Mouse (Mus musculus): ENCODE measurements around the gene Dpysl5. TPM values are rescaled to one million over a fixed set of nuclear protein-coding genes. Genes with fewer than 3 reads are reported as not detected.
A peak's percentile ranks its signal among the peaks of the same experiment; 100 is the strongest.

Gene Dpysl5
- total and polyA plus RNA-seq, 2 experiments from 2014 or later: 232 to 334 TPM

GRCm38 (mm10) chr5:30755215-30755614 lies 43.9 kb downstream of the Dpysl5 start:
- Histone ChIP-seq H3K27me3 (ENCODE audit: insufficient read depth, low read length) (no peaks in the 10 kb centered on the region), H3K4me2 (ENCODE audit: low read depth, low read length, poor library complexity, severe bottlenecking) (no peak overlapping the region), H3K9ac (replicated peaks; ENCODE audit: low read length, poor library complexity, severe bottlenecking) (no peak overlapping the region), H3K4me3 (ENCODE audit: low read depth, low read length) (no peak overlapping the region), H3K36me3 (ENCODE audit: insufficient read depth, low read length) (peaks cover 20% of the 10 kb centered on the region), H3K4me1 (ENCODE audit: insufficient read depth, low read length) (no peaks in the 10 kb centered on the region), H3K27ac (ENCODE audit: low read depth, low read length) (0 out of 2 replicates have a peak overlapping the region, but pooled peaks have one; percentile 12), H3K9me3 (ENCODE audit: low read length) (no peaks in the 10 kb centered on the region)
- DNase-seq (ENCODE audit: low spot score) (no peak), ATAC-seq (ENCODE audit: low FRiP score) (no peak)
- WGBS: 85% methylated on average over 5 of the region's 5 CpGs
- no peak for TF ChIP-seq CTCF (IDR thresholded peaks at IDR 0.05)

- peak; percentile 88 for ATAC-seq (ENCODE audit: low FRiP score)
- Histone ChIP-seq H3K36me3 (ENCODE audit: insufficient read depth, low read length) (0 out of 2 replicates have a peak, but pooled peaks cover 2% of the 10 kb centered on the region), H3K9ac (replicated peaks; ENCODE audit: low read length, poor library complexity, severe bottlenecking) (0 out of 2 replicates have a peak overlapping the region, but pooled peaks have one; percentile 8), H3K27ac (ENCODE audit: low read depth, low read length) (peak overlapping the region; percentile 86), H3K4me2 (ENCODE audit: low read depth, low read length, poor library complexity, severe bottlenecking) (peak overlapping the region; percentile 32), H3K27me3 (ENCODE audit: insufficient read depth, low read length) (no peaks in the 10 kb centered on the region), H3K4me1 (ENCODE audit: insufficient read depth, low read length) (peaks cover 21% of the 10 kb centered on the region), H3K4me3 (ENCODE audit: low read depth, low read length) (no peak overlapping the region), H3K9me3 (ENCODE audit: low read length) (no peaks in the 10 kb centered on the region)
- no peak for TF ChIP-seq CTCF (IDR thresholded peaks at IDR 0.05)
- 14% methylated on average over 14 of the region's 14 CpGs for WGBS
- DNase-seq (ENCODE audit: low spot score): peak; percentile 81
These were observed 51.6 kb downstream of the Dpysl5 start for GRCm38 (mm10) chr5:30762815-30763510.

- DNase-seq (ENCODE audit: low spot score): no peak
- Histone ChIP-seq H3K9ac (replicated peaks; ENCODE audit: low read length, poor library complexity, severe bottlenecking) (no peak overlapping the region), H3K4me1 (ENCODE audit: insufficient read depth, low read length) (peaks cover 21% of the 10 kb centered on the region), H3K27ac (ENCODE audit: low read depth, low read length) (peak overlapping the region; percentile 86), H3K27me3 (ENCODE audit: insufficient read depth, low read length) (no peaks in the 10 kb centered on the region), H3K36me3 (ENCODE audit: insufficient read depth, low read length) (0 out of 2 replicates have a peak, but pooled peaks cover 2% of the 10 kb centered on the region), H3K4me3 (ENCODE audit: low read depth, low read length) (no peak overlapping the region), H3K4me2 (ENCODE audit: low read depth, low read length, poor library complexity, severe bottlenecking) (0 out of 2 replicates have a peak overlapping the region, but pooled peaks have one; percentile 16), H3K9me3 (ENCODE audit: low read length) (no peaks in the 10 kb centered on the region)
- TF ChIP-seq CTCF (IDR thresholded peaks at IDR 0.05): no peak
- 14% methylated on average over 5 of the region's 5 CpGs for WGBS
- ATAC-seq (ENCODE audit: low FRiP score): peak; percentile 67; the same call in 1 of the 2 replicates
These were observed 52.1 kb downstream of the Dpysl5 start for GRCm38 (mm10) chr5:30763511-30763830.

GRCm38 (mm10) chr5:30765596-30766370 lies 54.4 kb downstream of the Dpysl5 start:
- H3K27ac ChIP-seq (ENCODE audit: low read depth, low read length): peak overlapping the region; percentile 71
- H3K4me1 ChIP-seq (ENCODE audit: insufficient read depth, low read length): peaks cover 21% of the 10 kb centered on the region
- 0 out of 2 replicates have a peak overlapping the region, but pooled peaks have one; percentile 8 for H3K9ac ChIP-seq (replicated peaks; ENCODE audit: low read length, poor library complexity, severe bottlenecking)
- 0 out of 2 replicates have a peak, but pooled peaks cover 2% of the 10 kb centered on the region for H3K36me3 ChIP-seq (ENCODE audit: insufficient read depth, low read length)
- no peaks in the 10 kb centered on the region for H3K9me3 ChIP-seq (ENCODE audit: low read length)
- 57% methylated on average over 12 of the region's 12 CpGs for WGBS
- H3K27me3 ChIP-seq (ENCODE audit: insufficient read depth, low read length): no peaks in the 10 kb centered on the region
- no peak overlapping the region for H3K4me3 ChIP-seq (ENCODE audit: low read depth, low read length)
- no peak overlapping the region for H3K4me2 ChIP-seq (ENCODE audit: low read depth, low read length, poor library complexity, severe bottlenecking)
- TF ChIP-seq CTCF (IDR thresholded peaks at IDR 0.05): no peak
- ATAC-seq (ENCODE audit: low FRiP score) (no peak), DNase-seq (ENCODE audit: low spot score) (peak; percentile 57)

- peak overlapping the region; percentile 55; the same call in 1 of the 2 replicates for H3K27ac ChIP-seq (ENCODE audit: low read depth, low read length)
- no peak overlapping the region for H3K4me2 ChIP-seq (ENCODE audit: low read depth, low read length, poor library complexity, severe bottlenecking)
- no peak for TF ChIP-seq CTCF (IDR thresholded peaks at IDR 0.05)
- 57% methylated on average over 4 of the region's 4 CpGs for WGBS
- DNase-seq (ENCODE audit: low spot score) (no peak), ATAC-seq (ENCODE audit: low FRiP score) (no peak)
- peaks cover 12% of the 10 kb centered on the region for H3K4me1 ChIP-seq (ENCODE audit: insufficient read depth, low read length)
- H3K9ac ChIP-seq (replicated peaks; ENCODE audit: low read length, poor library complexity, severe bottlenecking): no peak overlapping the region
- H3K4me3 ChIP-seq (ENCODE audit: low read depth, low read length): no peak overlapping the region
- no peaks in the 10 kb centered on the region for H3K9me3 ChIP-seq (ENCODE audit: low read length)
- H3K36me3 ChIP-seq (ENCODE audit: insufficient read depth, low read length): 0 out of 2 replicates have a peak, but pooled peaks cover 2% of the 10 kb centered on the region
- no peaks in the 10 kb centered on the region for H3K27me3 ChIP-seq (ENCODE audit: insufficient read depth, low read length)
These were observed 56.7 kb downstream of the Dpysl5 start for GRCm38 (mm10) chr5:30768082-30768481.

Measured in midbrain, postnatal 0 days (tissue).